Mouse (Mus musculus) right cerebral cortex, postnatal 14 days (tissue): ENCODE measurements at regions not wholly inside any gene's neighbourhood (a gene's known extent, or its start where the extent isn't known, plus 50 kb on each side); places are given as distances from the start of the nearest gene placed in this dataset.

Source experiments
- DNase-seq: peaks from one replicate; pipeline ENCODE4 v3.0.0; 2022

DNA sequence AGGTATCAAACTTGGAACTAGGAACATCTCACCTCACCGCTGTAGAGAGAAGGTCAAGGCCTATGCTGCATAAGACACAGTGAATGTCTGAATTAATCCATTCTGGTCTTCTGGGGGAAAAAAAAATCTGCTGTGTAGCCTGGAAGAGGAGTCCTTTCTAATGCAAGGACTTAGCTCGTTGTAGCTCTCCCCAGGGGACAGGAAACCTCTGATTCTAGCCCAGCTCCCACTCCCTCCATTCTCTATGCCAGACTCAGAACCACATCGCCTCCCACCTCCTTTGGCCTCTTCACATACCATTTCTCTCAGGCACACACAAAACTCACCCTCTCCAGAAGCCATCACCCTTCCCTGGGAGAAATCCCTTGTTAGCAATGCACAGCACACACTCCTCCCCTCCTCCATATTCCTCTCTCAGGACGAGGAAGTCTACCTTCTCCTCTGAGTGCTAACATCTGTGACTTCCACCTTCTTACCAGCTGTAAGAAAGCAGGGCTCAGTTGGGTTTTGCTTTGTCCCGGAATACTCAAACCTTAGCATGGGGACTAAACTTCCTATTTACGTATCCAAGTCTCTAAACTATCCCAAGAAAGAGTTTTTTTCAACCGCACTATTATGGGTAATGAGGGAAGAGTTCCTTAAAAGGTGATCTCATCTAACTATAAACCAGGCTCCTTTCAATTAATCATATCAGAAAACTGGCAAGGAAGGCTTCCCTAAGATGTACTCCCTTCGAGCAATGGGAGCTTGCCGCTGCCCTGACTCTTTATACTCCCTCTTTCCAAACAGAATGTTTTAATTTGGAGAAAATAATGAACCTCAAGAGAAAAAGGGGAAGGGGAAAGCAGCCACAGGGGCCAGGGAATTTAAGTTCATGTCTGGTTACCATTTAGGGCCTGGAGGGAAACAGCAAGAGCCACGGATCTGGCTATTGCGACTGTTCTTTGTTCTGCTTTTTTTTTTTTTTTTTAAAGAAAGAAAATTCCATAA is 167.2 kb upstream of the Dapk1 start:
- no peak for DNase-seq

DNA sequence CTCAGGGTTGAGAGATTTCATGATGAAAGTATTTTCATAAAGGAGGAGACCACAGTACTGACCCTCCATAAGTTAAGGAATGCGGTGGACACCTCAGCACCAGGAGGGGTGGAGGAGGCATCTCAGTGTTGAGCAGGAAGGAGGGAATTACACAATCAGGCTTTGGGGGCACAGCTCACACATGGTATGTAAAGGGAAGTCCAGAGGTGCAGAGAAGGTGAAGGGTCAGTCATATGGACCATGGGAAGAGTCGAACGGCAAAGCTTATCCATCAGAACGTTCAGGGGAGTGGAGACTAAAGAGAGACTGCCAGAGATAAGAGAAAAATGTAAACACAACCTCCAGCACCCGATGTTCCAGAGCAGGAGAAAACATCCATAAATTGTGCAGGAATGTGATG is 166.4 kb upstream of the Dapk1 start:
- DNase-seq, result no peak

- no peak for DNase-seq
These were observed 163.6 kb upstream of the Dapk1 start for GRCm38 (mm10) chr13:60438177-60438576.

GRCm38 (mm10) chr13:60440586-60440985 is 161.2 kb upstream of the Dapk1 start:
- no peak for DNase-seq

DNA sequence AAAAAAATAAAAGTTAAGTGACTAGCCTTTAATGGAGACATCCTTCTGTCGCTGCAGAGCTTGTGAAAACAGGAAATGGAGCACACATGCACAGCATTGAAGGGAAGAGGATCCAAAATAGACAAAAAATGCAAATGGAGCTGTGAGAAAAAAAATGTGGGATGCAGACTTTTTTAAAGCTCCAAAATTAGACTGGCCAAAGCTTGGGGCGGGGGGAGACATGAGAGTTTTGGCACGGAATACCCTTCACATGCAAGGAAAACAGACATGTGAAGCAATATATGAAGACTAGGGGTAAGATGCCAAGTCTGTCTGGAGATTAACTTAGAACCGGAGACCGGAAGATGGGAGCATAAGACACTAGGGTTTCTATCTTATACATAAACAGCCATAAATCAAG is 156.6 kb upstream of the Dapk1 start:
- no peak for DNase-seq

GRCm38 (mm10) chr13:60446926-60447325 is 154.8 kb upstream of the Dapk1 start:
- peak; percentile 29 for DNase-seq

- no peak for DNase-seq
These were observed 150.8 kb upstream of the Dapk1 start for GRCm38 (mm10) chr13:60450721-60451506.

GRCm38 (mm10) chr13:60453821-60454483 is 147.8 kb upstream of the Dapk1 start:
- no peak for DNase-seq

GRCm38 (mm10) chr13:60455033-60455619 is 146.6 kb upstream of the Dapk1 start:
- DNase-seq, result no peak

DNA sequence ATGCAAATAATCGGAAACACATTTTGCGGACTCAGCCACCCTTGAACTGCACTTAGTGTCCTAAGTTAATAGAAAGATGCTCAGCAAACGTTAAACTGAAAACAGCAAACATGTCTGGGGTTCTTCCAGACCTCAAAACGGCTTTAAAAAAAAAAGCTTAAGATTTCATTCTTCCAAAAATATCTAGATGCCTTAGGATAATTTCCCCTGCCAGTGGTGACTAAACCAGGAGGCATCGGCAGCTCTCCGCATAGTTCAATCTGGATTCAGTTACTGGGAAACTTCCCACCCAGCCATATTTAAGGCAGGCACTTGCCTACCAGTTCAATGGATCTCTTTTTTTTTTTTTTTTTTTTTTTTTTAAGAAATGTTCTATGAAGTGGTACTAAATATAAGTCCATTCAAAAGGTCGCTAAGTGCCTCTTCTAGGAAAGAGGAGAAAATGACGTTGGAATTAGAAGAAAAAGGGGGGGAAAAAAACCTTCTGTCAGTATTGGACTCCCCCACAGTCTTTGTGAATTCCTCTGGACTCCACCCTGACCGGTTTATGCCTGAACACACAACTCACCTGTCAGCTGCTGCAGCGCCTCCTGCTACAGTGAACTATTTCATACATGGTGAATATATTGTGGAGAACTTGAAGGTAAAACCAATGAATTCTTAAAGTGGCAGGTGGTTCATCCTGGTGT is 145.7 kb upstream of the Dapk1 start:
- no peak for DNase-seq

GRCm38 (mm10) chr13:60457277-60457676 is 144.5 kb upstream of the Dapk1 start:
- no peak for DNase-seq

- DNase-seq, result no peak
These were observed 142.7 kb upstream of the Dapk1 start for GRCm38 (mm10) chr13:60459002-60459401.

- no peak for DNase-seq
These were observed 135.0 kb upstream of the Dapk1 start for GRCm38 (mm10) chr13:60466553-60467313.

DNA sequence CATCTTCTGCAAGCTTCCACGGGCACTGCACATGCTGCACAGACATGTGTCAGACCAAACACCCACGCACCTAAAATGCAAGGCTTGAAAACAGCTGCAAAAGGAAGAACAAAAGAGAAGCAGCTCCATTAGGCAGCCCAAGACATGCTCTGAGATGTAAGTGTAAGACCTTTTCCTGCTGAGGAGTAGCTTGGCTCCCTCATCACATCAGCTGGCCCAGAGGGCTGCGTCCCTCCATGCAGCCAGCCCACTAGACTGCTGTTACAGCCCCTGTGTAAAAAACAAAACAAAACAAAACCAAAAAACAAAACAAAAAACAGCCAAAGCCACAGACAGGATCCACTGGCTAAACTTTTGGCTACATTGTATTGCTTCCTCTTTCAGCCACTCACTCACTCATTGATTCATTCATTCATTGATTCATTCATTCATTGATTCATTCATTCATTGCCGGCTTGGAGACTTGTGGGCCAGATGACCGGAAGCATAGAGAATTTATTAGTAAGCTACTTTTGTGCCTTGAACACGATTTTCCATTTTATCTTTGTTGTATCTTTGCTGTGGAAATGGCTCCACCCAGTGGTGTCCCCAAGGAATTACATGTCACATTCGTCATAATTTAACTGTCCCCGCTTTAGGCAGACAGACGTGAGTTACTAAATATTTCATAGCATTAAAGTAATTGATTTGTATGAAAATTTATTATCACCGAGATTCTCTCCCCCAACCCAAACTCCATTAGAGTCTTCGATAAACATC is 133.7 kb upstream of the Dapk1 start:
- peak; percentile 47 for DNase-seq

DNA sequence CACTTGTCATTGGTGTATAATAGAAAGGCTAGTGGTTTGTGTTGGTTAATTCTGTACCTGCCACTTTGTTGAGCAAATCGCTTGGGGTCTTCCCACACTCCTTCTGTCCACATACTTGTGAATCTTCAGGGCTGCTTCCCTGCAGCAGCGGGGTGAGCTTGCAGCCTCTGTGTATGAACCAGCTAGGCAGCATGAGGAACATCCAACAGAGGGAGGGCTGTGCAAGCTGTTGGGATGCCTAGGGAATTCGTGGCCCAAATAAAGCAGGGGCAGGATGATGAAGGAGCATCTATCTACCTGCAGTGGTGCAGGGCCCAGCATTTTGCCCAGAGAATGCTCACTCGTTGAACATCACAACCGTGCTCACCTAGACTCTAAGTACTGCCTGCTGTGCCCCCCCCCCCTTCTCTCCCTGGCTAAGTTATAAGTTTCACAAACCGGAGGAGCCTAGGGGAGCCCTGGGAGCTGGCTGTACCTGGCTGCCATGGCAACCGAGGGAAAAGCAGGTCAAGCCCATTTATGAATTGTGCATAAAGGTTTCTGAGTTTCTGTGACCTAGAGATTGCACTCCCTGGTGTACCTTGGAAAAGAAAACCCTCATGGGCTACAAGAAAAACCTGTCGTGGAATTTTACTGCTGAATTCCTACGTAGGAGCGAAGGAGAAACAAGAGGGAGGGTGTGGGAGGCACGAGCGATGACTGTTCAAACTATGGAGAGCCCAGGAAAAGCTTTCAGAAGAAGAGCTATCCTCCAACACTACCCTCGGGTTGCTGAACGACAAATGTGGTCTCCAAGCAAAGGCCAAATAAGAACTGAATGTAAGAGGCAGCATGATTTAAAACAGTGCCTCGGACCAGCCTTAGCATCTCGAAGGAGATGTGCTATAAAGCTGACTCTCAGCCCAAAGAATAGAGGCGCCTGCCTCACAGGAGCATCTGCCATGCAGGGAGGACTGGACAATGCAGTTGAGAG is 131.0 kb upstream of the Dapk1 start:
- DNase-seq, result no peak

- no peak for DNase-seq
These were observed 130.1 kb upstream of the Dapk1 start for GRCm38 (mm10) chr13:60471602-60472001.

DNA sequence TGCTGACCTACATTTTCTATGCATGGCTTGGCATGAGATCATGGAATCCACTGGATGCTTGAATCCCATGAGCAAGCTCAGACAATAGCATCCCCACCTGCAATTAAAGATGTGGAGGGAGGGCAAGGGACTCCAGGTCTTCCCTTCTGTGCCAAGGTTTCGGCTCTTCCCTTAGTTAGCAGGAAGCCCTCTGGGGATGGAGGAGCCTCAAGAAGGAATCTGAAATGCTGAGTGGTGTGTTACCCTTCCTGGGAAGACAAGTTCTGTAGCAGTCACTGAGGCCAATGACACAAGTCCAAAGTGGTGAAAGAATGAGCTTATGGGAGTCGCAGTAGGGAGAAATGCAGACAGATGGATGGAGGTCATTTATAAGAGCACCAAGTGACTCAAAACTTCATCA is 125.4 kb upstream of the Dapk1 start:
- DNase-seq, result no peak

DNA sequence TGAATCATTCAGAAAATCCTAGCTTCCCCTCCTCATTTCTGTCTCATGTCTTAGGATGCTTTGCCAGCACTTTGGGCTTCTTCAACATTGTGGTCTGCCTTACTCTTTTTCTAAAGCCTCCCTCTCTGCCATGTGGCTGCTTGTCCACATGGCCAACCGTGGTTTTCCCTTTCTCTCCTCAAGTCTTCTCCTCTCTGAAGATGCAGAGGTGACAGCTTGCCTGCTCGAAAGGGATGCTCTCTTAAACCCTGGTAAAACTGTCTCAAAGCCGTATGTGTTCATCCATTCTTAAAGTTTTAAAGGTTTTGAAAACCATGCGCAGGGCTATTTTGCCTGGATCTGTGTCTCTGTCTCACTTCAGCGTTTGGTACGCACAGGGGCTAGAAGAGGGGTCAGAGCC is 123.4 kb upstream of the Dapk1 start:
- DNase-seq, result no peak
